Mouse (Mus musculus) sigmoid colon, adult 10 weeks (tissue): ENCODE results near the gene Usp4. TPM values are rescaled to one million over a fixed set of nuclear protein-coding genes. Genes with fewer than 3 reads are reported as not detected.

ENCODE experiments used
- polyA plus RNA-seq: library from polyadenylated mRNA; stranded (reverse); fragments of 350-450 nt; fragmentation: Illumina TruSeq; extraction: RNeasy Lipid Tissue Mini Kit (QIAGEN cat#74804); gene quantifications from one replicate; pipeline ENCODE4 v1.2.3, GENCODE M21; 2014; ENCODE audit warnings: low read depth, low replicate concordance

Usp4 gene
- 72.3 TPM for polyA plus RNA-seq

GRCm38 (mm10) chr9:108347540-108348289 is at the start of gene Usp4:
TSS of gene Usp4 (plus strand) at chr9:108347853.

GRCm38 (mm10) chr9:108305629-108306520 is 41.8 kb upstream of the Usp4 start, which contains the start of the genes Rhoa and Tcta:
TSS of gene Rhoa (plus strand) at chr9:108306129.
TSS of gene Tcta (minus strand) at chr9:108306160.

GRCm38 (mm10) chr9:108338886-108339781 is 8.5 kb upstream of the Usp4 start, which contains the start of gene Gpx1:
TSS of gene Gpx1 (plus strand) at chr9:108338903.

GRCm38 (mm10) chr9:108392676-108393075 is 45.0 kb downstream of the Usp4 start, which contains the start of gene 1700102P08Rik:
TSS of gene 1700102P08Rik (plus strand) at chr9:108392805.

GRCm38 (mm10) chr9:108428384-108428783 is 80.7 kb downstream of the Usp4 start, which contains the start of gene Ccdc36:
TSS of gene Ccdc36 (minus strand) at chr9:108428484.

GRCm38 (mm10) chr9:108436182-108436581 is 88.5 kb downstream of the Usp4 start, which contains the start of gene BC048562:
TSS of gene BC048562 (plus strand) at chr9:108436482.

Other genes starting within 250 kb of the Usp4 start
- 0.79 TPM for gene Bsn, start 157.5 kb upstream of the Usp4 start, polyA plus RNA-seq
- gene Dag1, start 83.9 kb upstream of the Usp4 start, polyA plus RNA-seq: 38.0 TPM
- 13.2 TPM for gene Nicn1, start 57.4 kb upstream of the Usp4 start, polyA plus RNA-seq
- gene Amt, start 51.0 kb upstream of the Usp4 start, polyA plus RNA-seq: 4.4 TPM
- 568 TPM for gene Rhoa, start 41.7 kb upstream of the Usp4 start, polyA plus RNA-seq
- gene Tcta, start 41.7 kb upstream of the Usp4 start, polyA plus RNA-seq: 19.7 TPM
- gene Gpx1, start 8.9 kb upstream of the Usp4 start, polyA plus RNA-seq: 14.4 TPM
- gene 1700102P08Rik, start 45.0 kb downstream of the Usp4 start, polyA plus RNA-seq: 1.5 TPM
- not detected for gene Ccdc36, start 80.6 kb downstream of the Usp4 start, polyA plus RNA-seq
- gene BC048562, start 88.6 kb downstream of the Usp4 start, polyA plus RNA-seq: not detected
- gene Ccdc71, start 112.7 kb downstream of the Usp4 start, polyA plus RNA-seq: 4.0 TPM
- gene Klhdc8b, start 113.7 kb downstream of the Usp4 start, polyA plus RNA-seq: 1.5 TPM
- 5.1 TPM for gene Lamb2, start 131.9 kb downstream of the Usp4 start, polyA plus RNA-seq
- 12.2 TPM for gene Usp19, start 142.7 kb downstream of the Usp4 start, polyA plus RNA-seq
- 103 TPM for gene Qars, start 159.9 kb downstream of the Usp4 start, polyA plus RNA-seq
- gene Qrich1, start 169.0 kb downstream of the Usp4 start, polyA plus RNA-seq: 57.5 TPM
- 31.5 TPM for gene Impdh2, start 212.4 kb downstream of the Usp4 start, polyA plus RNA-seq
- gene Ndufaf3, start 219.6 kb downstream of the Usp4 start, polyA plus RNA-seq: 2.2 TPM
- 3.3 TPM for gene Dalrd3, start 222.0 kb downstream of the Usp4 start, polyA plus RNA-seq
- 1.4 TPM for gene Wdr6, start 230.9 kb downstream of the Usp4 start, polyA plus RNA-seq
- not detected for gene P4htm, start 249.8 kb downstream of the Usp4 start, polyA plus RNA-seq